Mouse (Mus musculus) heart, embryonic 11.5 days (tissue): Measurements from ENCODE around the gene Barx2. TPM values are rescaled to one million over a fixed set of nuclear protein-coding genes. Genes with fewer than 3 reads are reported as not detected.
A peak's percentile ranks its signal among the peaks of the same experiment; 100 is the strongest.

Experiments
- ATAC-seq: fragments of 200-750 bp; cut with Nextera tagmentation; replicated peaks from 2 replicates; pipeline ENCODE4 v1.8.0; 2017; ENCODE audit warnings: moderate library complexity; ENCODE audit not compliant: insufficient number of reproducible peaks, low FRiP score, low TSS enrichment
- H3K27ac ChIP-seq: fragments of 300-500 bp; sonication (generic); 2 replicates; pipeline ENCODE4 v1.5.1; 2014; ENCODE audit warnings: mild to moderate bottlenecking, low read depth, low read length
- H3K27me3 ChIP-seq: fragments of 300-500 bp; sonication (generic); 2 replicates; pipeline ENCODE4 v1.6.1; 2014; ENCODE audit warnings: mild to moderate bottlenecking, low read length, mixed read lengths; ENCODE audit not compliant: control insufficient read depth, insufficient read depth
- H3K36me3 ChIP-seq: fragments of 300-500 bp; sonication (generic); 2 replicates; pipeline ENCODE4 v1.6.1; 2014; ENCODE audit warnings: mild to moderate bottlenecking, low read length, moderate library complexity, mixed read lengths; ENCODE audit not compliant: control insufficient read depth, insufficient read depth
- H3K4me1 ChIP-seq: fragments of 300-500 bp; sonication (generic); 2 replicates; pipeline ENCODE4 v1.6.1; 2014; ENCODE audit warnings: low read length; ENCODE audit not compliant: control insufficient read depth, insufficient read depth
- H3K4me2 ChIP-seq: fragments of 300-500 bp; sonication (generic); 2 replicates; pipeline ENCODE4 v1.6.1; 2014; ENCODE audit warnings: mild to moderate bottlenecking, moderate library complexity
- H3K4me3 ChIP-seq: fragments of 300-500 bp; sonication (generic); 2 replicates; pipeline ENCODE4 v1.5.1; 2014; ENCODE audit warnings: low read depth, low read length
- H3K9ac ChIP-seq: fragments of 300-500 bp; sonication (generic); 2 replicates; pipeline ENCODE4 v1.6.1; 2014; ENCODE audit warnings: mild to moderate bottlenecking, low read depth, low read length, moderate library complexity
- H3K9me3 ChIP-seq: fragments of 300-500 bp; sonication (generic); replicated peaks from 2 replicates; pipeline ENCODE4 v1.6.1; 2016; ENCODE audit warnings: low read length; ENCODE audit not compliant: control insufficient read depth
- WGBS: fragments of 180-500 bp; shearing (Covaris S2); extraction: QIAGEN DNeasy Blood & Tissue Kit; methylation state at CpG from one replicate; pipeline ENCODE4 v1.1.7; 2014; ENCODE audit not compliant: insufficient replicate concordance; 5-methylcytosine and 5-hydroxymethylcytosine counted together
- polyA plus RNA-seq: library from polyadenylated mRNA; unstranded; fragments of >200 nt; fragmentation: Nextera tagmentation; extraction: Ambion mirVana; gene quantifications from 2 replicates; pipeline ENCODE4 v1.2.1, GENCODE M21; 2014

The Barx2 gene
- polyA plus RNA-seq, 1 experiment from 2014 or later, result 0.07 TPM

DNA sequence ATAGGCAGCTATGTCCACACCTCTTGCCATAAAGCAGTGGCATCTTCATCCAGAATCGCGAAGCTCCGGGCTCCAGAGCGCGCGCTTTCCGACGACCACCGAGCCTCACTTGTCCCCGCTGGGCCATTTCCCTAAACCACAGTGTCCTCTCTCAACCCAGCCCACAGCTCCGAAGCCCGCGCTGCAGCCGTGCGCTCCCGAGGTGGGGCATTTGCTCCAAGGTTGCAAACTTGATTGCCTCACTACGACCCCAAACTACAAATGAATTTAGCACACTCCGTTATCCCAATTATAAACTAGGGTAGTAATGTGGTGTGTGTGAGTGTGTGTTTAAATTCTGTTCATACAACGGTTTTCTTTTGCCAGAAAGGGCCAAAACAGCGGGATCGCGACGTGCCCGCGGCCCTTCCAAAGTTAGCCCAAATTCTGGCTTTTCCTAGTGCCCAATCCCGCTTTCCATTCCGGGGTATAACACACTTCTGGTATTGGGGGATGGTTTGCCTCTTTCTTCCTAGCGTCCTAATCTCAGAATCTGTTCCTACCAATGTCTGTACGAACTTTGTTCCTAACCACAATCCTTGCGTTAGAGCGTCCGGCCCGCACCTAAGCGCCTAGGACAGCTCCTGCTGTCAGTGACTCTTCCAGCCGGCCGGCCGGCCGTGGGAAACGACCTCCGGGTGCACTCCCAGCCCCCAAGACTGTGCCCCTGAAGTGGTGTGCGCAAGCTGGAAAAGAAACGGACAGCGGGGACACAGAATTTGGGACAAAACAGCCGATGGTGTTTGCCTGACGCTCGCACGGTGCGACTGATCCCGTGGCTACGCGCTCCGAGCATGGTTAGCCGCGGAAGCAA, 703 bp upstream of the Barx2 start:
- H3K4me1 ChIP-seq, result peaks cover 7% of the 10 kb centered on the region; the same call in 1 of the 2 replicates
- peak overlapping the region; percentile 56 for H3K4me3 ChIP-seq
- peak overlapping the region; percentile 98 for H3K4me2 ChIP-seq
- H3K9ac ChIP-seq, result no peak overlapping the region
- H3K27me3 ChIP-seq, result peaks cover 82% of the 10 kb centered on the region
- no peaks in the 10 kb centered on the region for H3K36me3 ChIP-seq
- no peaks in the 10 kb centered on the region for H3K9me3 ChIP-seq
- no peak for ATAC-seq
- H3K27ac ChIP-seq, result no peak overlapping the region
- WGBS, result under 1% methylated on average over 54 of the region's 54 CpGs

- peak overlapping the region; percentile 56 for H3K4me3 ChIP-seq
- H3K27ac ChIP-seq, result no peak overlapping the region
- H3K36me3 ChIP-seq, result no peaks in the 10 kb centered on the region
- H3K4me2 ChIP-seq, result peak overlapping the region; percentile 98
- no peak for ATAC-seq
- H3K4me1 ChIP-seq, result peaks cover 7% of the 10 kb centered on the region; the same call in 1 of the 2 replicates
- H3K9me3 ChIP-seq, result no peaks in the 10 kb centered on the region
- no peak overlapping the region for H3K9ac ChIP-seq
- peaks cover 76% of the 10 kb centered on the region for H3K27me3 ChIP-seq
- WGBS, result 3% methylated on average over 16 of the region's 16 CpGs
These were observed 725 bp downstream of the Barx2 start for GRCm38 (mm10) chr9:31912553-31912920.

DNA sequence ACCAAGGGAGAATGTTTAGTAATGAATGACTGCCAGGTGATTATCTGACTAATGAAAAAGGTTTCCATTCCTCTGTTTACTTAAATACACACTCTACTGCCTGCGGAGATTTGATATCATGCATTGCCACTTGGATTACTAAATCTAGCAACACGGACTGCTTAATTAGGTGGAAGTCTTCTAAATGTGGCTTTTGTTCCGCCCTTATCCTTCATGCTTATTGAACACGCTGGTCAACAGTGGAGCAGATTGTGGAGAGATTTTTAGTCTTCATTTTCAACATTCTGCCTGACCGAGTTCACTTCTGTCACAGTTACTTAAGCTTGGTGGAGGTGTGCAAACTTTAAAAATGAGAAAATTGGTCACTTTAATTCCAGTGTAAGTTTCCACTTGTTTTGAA, 3.0 kb downstream of the Barx2 start:
- peaks cover 56% of the 10 kb centered on the region for H3K27me3 ChIP-seq
- 61% methylated on average over 5 of the region's 5 CpGs for WGBS
- no peaks in the 10 kb centered on the region for H3K9me3 ChIP-seq
- no peak overlapping the region for H3K4me3 ChIP-seq
- no peak overlapping the region for H3K27ac ChIP-seq
- no peak for ATAC-seq
- H3K36me3 ChIP-seq, result no peaks in the 10 kb centered on the region
- H3K4me2 ChIP-seq, result no peak overlapping the region
- H3K9ac ChIP-seq, result no peak overlapping the region
- H3K4me1 ChIP-seq, result peaks cover 7% of the 10 kb centered on the region; the same call in 1 of the 2 replicates

- Histone ChIP-seq H3K36me3 (no peaks in the 10 kb centered on the region), H3K4me2 (no peak overlapping the region), H3K9me3 (no peaks in the 10 kb centered on the region), H3K4me1 (no peaks in the 10 kb centered on the region), H3K4me3 (no peak overlapping the region), H3K27ac (no peak overlapping the region), H3K9ac (no peak overlapping the region), H3K27me3 (no peaks in the 10 kb centered on the region)
- 77% methylated on average over 2 of the region's 2 CpGs for WGBS
- no peak for ATAC-seq
These were observed 11.5 kb downstream of the Barx2 start for GRCm38 (mm10) chr9:31901781-31902180.

DNA sequence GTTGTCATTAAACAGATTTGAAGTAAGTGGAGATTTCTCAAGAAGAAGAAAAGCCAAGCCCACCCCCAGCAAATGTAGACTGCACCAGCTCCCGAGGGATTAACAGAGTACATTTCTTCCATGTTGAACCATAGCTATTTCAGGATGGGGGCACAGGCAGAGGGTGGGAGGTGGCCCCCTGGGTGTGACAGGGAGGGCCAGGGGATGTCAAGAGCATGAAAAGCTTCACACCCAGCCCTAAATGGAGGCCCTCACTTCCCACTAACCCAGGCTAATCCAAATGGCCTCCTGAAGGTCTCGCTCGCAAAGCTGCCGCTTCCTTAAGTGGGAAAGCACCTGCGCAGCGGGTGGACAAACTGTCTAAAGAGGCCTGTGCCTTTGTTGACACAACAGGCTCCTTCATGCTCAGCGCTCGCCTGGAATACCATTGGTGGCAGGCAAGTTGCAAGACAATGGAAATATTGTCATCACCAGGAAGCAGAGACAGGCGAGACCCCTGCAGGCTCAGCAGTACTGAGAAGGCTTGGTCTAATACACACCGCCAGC, 18.4 kb downstream of the Barx2 start:
- no peak for ATAC-seq
- H3K4me1 ChIP-seq, result peaks cover 2% of the 10 kb centered on the region; the same call in 1 of the 2 replicates
- no peaks in the 10 kb centered on the region for H3K9me3 ChIP-seq
- no peak overlapping the region for H3K9ac ChIP-seq
- H3K27me3 ChIP-seq, result no peaks in the 10 kb centered on the region
- H3K27ac ChIP-seq, result no peak overlapping the region
- 56% methylated on average over 10 of the region's 10 CpGs for WGBS
- no peak overlapping the region for H3K4me3 ChIP-seq
- H3K4me2 ChIP-seq, result no peak overlapping the region
- no peaks in the 10 kb centered on the region for H3K36me3 ChIP-seq

- no peaks in the 10 kb centered on the region for H3K36me3 ChIP-seq
- WGBS, result 63% methylated on average over 4 of the region's 4 CpGs
- no peak for ATAC-seq
- H3K4me2 ChIP-seq, result no peak overlapping the region
- no peak overlapping the region for H3K27ac ChIP-seq
- no peaks in the 10 kb centered on the region for H3K4me1 ChIP-seq
- H3K4me3 ChIP-seq, result no peak overlapping the region
- no peaks in the 10 kb centered on the region for H3K9me3 ChIP-seq
- no peak overlapping the region for H3K9ac ChIP-seq
- no peaks in the 10 kb centered on the region for H3K27me3 ChIP-seq
These were observed 24.9 kb downstream of the Barx2 start for GRCm38 (mm10) chr9:31888333-31888732.

GRCm38 (mm10) chr9:31886258-31886657, 27.0 kb downstream of the Barx2 start:
- Histone ChIP-seq H3K36me3 (no peaks in the 10 kb centered on the region), H3K4me1 (no peaks in the 10 kb centered on the region), H3K27me3 (no peaks in the 10 kb centered on the region), H3K9ac (no peak overlapping the region), H3K27ac (no peak overlapping the region), H3K4me3 (no peak overlapping the region), H3K4me2 (no peak overlapping the region), H3K9me3 (no peaks in the 10 kb centered on the region)
- 46% methylated on average over 3 of the region's 3 CpGs for WGBS
- no peak for ATAC-seq

- H3K27me3 ChIP-seq, result no peaks in the 10 kb centered on the region
- H3K27ac ChIP-seq, result no peak overlapping the region
- ATAC-seq, result no peak
- H3K4me2 ChIP-seq, result no peak overlapping the region
- WGBS, result 88% methylated on average over 2 of the region's 2 CpGs
- no peaks in the 10 kb centered on the region for H3K36me3 ChIP-seq
- no peaks in the 10 kb centered on the region for H3K4me1 ChIP-seq
- H3K9ac ChIP-seq, result no peak overlapping the region
- H3K4me3 ChIP-seq, result no peak overlapping the region
- no peaks in the 10 kb centered on the region for H3K9me3 ChIP-seq
These were observed 30.9 kb downstream of the Barx2 start for GRCm38 (mm10) chr9:31882376-31882775.

- 82% methylated on average over 3 of the region's 3 CpGs for WGBS
- Histone ChIP-seq H3K27ac (no peak overlapping the region), H3K27me3 (no peaks in the 10 kb centered on the region), H3K9me3 (no peaks in the 10 kb centered on the region), H3K9ac (no peak overlapping the region), H3K4me2 (no peak overlapping the region), H3K4me3 (no peak overlapping the region), H3K4me1 (no peaks in the 10 kb centered on the region), H3K36me3 (no peaks in the 10 kb centered on the region)
- no peak for ATAC-seq
These were observed 37.7 kb downstream of the Barx2 start for GRCm38 (mm10) chr9:31875556-31875955.
